Mouse (Mus musculus): ENCODE measurements around the gene Fyn. TPM values are rescaled to one million over a fixed set of nuclear protein-coding genes. Genes with fewer than 3 reads are reported as not detected.

Gene Fyn
- total and polyA plus RNA-seq, 3 experiments: 14.9 to 42.4 (median 19.9) TPM

DNA sequence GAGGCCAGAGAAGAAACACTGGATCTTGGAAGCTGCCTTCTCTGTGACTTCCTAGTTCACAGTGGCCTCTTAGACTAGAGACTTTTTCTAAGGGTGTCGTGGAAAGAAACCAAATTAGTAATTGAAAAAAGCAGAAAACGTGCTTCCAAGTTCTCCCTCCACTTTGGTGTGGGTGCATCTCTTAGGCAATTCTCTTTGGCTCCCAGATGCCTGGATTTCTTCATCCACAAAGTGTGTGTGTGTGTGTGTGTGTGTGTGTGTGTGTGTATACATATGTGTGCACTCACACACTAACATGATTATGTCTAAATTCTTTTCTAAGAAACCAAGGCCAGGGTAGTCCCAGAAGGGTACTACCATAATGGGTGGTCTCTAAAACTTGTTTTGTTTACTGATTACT lies 245.3 kb downstream of the Fyn start (continued):
- TF ChIP-seq RCOR1 (conservative IDR thresholded peaks at IDR 0.05; ENCODE audit: low read depth, low read length): no peak

DNA sequence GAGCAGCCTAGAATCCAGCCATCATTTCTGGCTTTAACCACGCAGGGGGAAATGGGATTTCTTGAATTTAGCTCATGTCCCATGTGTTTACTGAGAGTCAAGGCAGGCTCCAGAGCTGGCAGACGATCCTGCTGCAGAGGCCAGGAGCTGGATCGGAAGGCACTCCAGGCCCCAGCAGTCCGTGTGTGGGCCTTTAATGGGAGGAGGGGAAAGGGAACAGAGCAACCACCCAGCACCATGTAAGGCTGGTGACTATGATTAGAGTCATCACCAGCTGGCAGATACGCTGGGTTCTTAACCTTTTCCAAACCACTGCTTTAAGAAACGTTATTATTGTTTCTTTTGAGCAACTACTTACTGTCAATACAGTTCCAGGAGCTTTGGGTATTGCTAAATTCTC lies 246.0 kb downstream of the Fyn start:
- dilution Hi-C loops (cut with MboI; ENCODE audit: extremely low pct_ligation_motif_present, extremely low pct_unique_long_range_greater_than_20kb, low sequenced_read_pairs): no loop called here
- H3K4me2 ChIP-seq (ENCODE audit: insufficient read depth, low read depth, poor library complexity, severe bottlenecking): peak overlapping the region; percentile 6
- H3K27me3 ChIP-seq (replicated peaks): no peaks in the 10 kb centered on the region
- peak overlapping the region in 2 of 3 experiments; percentile 12 to 67 for H3K4me3 ChIP-seq (replicated peaks in 1 of 3; ENCODE audit: low read depth in 2 of 3, low read length in 2 of 3, poor library complexity in 1 of 3)
- peaks cover 5 to 38% of the 10 kb centered on the region in 2 experiments for H3K4me1 ChIP-seq (ENCODE audit: control insufficient read depth in 1 of 2, insufficient read depth in 2 of 2)
- H3K27ac ChIP-seq (ENCODE audit: insufficient read depth, low read depth): no peak overlapping the region
- peaks cover 22 to 40% of the 10 kb centered on the region in 2 experiments for H3K36me3 ChIP-seq (replicated peaks in 1 of 2; ENCODE audit: control insufficient read depth in 1 of 2, insufficient read depth in 1 of 2, low read length in 1 of 2)
- no peaks in the 10 kb centered on the region for H3K9me3 ChIP-seq (replicated peaks; ENCODE audit: low read length)
- H3K79me2 ChIP-seq (replicated peaks; ENCODE audit: control insufficient read depth, extremely low read depth, insufficient read depth, poor library complexity, severe bottlenecking): peaks cover 11% of the 10 kb centered on the region
- in situ Hi-C loops (cut with MboI; ENCODE audit: low pct_ligation_motif_present, low pct_unique_long_range_greater_than_20kb, low sequenced_read_pairs): no loop called here
- DNase-seq (ENCODE audit: extremely low read depth): no peak
- TF ChIP-seq ELF1 (IDR thresholded peaks at IDR 0.05; ENCODE audit: low read depth, low read length): no peak
- no peak for TF ChIP-seq ETS1 (conservative IDR thresholded peaks at IDR 0.05; ENCODE audit: low read depth, low read length)
- TF ChIP-seq ZMIZ1 (IDR thresholded peaks at IDR 0.05; ENCODE audit: low read depth, low read length): no peak
- TF ChIP-seq JUND (conservative IDR thresholded peaks at IDR 0.05; ENCODE audit: low read depth, low read length): no peak
- TF ChIP-seq MXI1 (IDR thresholded peaks at IDR 0.05; ENCODE audit: low read depth, low read length): no peak
- H3K9ac ChIP-seq (ENCODE audit: insufficient read depth, low read depth): peak overlapping the region; percentile 50; the same call in 1 of the 2 replicates

Other genes starting within 250 kb of the Fyn start
- 8.2 and 11.2 TPM in 2 replicates for gene Fam229b, start 234.9 kb upstream of the Fyn start, total RNA-seq (2012; rRNA removed)
- gene Fam229b, start 234.9 kb upstream of the Fyn start, total RNA-seq (2014; rRNA removed): 17.3 and 18.3 TPM in 2 replicates
- 6.2 and 6.9 TPM in 2 replicates for gene Fam229b, start 234.9 kb upstream of the Fyn start, polyA plus RNA-seq (2012; ENCODE audit: insufficient read length, low read depth)
- 8.4 and 11.7 TPM in 2 replicates for gene Tube1, start 234.9 kb upstream of the Fyn start, total RNA-seq (2012; rRNA removed)
- gene Tube1, start 234.9 kb upstream of the Fyn start, total RNA-seq (2014; rRNA removed): 16.1 and 16.7 TPM in 2 replicates
- gene Tube1, start 234.9 kb upstream of the Fyn start, polyA plus RNA-seq (2012; ENCODE audit: insufficient read length, low read depth): 13.3 and 14.6 TPM in 2 replicates
- gene Ccn6, start 205.1 kb upstream of the Fyn start, total RNA-seq (2012; rRNA removed): not detected in 2 replicates
- gene Ccn6, start 205.1 kb upstream of the Fyn start, total RNA-seq (2014; rRNA removed): not detected in 2 replicates
- gene Ccn6, start 205.1 kb upstream of the Fyn start, polyA plus RNA-seq (2012; ENCODE audit: insufficient read length, low read depth): 0.33 and 0.48 TPM in 2 replicates
- gene Traf3ip2, start 244.1 kb downstream of the Fyn start, total RNA-seq (2012; rRNA removed): 15.6 and 18.9 TPM in 2 replicates
- 9.2 and 9.5 TPM in 2 replicates for gene Traf3ip2, start 244.1 kb downstream of the Fyn start, total RNA-seq (2014; rRNA removed)
- 22.1 and 23.4 TPM in 2 replicates for gene Traf3ip2, start 244.1 kb downstream of the Fyn start, polyA plus RNA-seq (2012; ENCODE audit: insufficient read length, low read depth)